Mouse (Mus musculus) liver, embryonic 13.5 days (tissue): ENCODE measurements around the gene Cpd. TPM values are rescaled to one million over a fixed set of nuclear protein-coding genes. Genes with fewer than 3 reads are reported as not detected.
A peak's percentile ranks its signal among the peaks of the same experiment; 100 is the strongest.

Experiments
- ATAC-seq: fragments of 200-750 bp; cut with Nextera tagmentation; 2 replicates; pipeline ENCODE4 v1.8.0; 2017; ENCODE audit warnings: low read depth, mild to moderate bottlenecking, moderate number of reproducible peaks, moderate library complexity
- DNase-seq: peaks from one replicate; pipeline ENCODE4 v3.0.0; 2022
- H3K27ac ChIP-seq: fragments of 300-500 bp; sonication (generic); 2 replicates; pipeline ENCODE4 v1.5.1; 2015; ENCODE audit warnings: moderate library complexity, mild to moderate bottlenecking, inconsistent platforms
- H3K27me3 ChIP-seq: fragments of 300-500 bp; sonication (generic); 2 replicates; pipeline ENCODE4 v1.6.1; 2015; ENCODE audit warnings: mild to moderate bottlenecking, inconsistent platforms
- H3K36me3 ChIP-seq: fragments of 300-500 bp; sonication (generic); 2 replicates; pipeline ENCODE4 v1.6.1; 2015; ENCODE audit warnings: mild to moderate bottlenecking, inconsistent platforms
- H3K4me1 ChIP-seq: fragments of 300-500 bp; sonication (generic); replicated peaks from 2 replicates; pipeline ENCODE4 v1.6.1; 2015; ENCODE audit warnings: inconsistent platforms
- H3K4me2 ChIP-seq: fragments of 300-500 bp; sonication (generic); 2 replicates; pipeline ENCODE4 v1.6.1; 2015; ENCODE audit warnings: inconsistent platforms, mild to moderate bottlenecking, moderate library complexity
- H3K4me3 ChIP-seq: fragments of 300-500 bp; sonication (generic); replicated peaks from 2 replicates; pipeline ENCODE4 v1.5.1; 2015; ENCODE audit warnings: mild to moderate bottlenecking, inconsistent platforms
- H3K9ac ChIP-seq: fragments of 300-500 bp; sonication (generic); 2 replicates; pipeline ENCODE4 v1.6.1; 2015; ENCODE audit warnings: mild to moderate bottlenecking, inconsistent platforms
- H3K9me3 ChIP-seq: fragments of 300-500 bp; sonication (generic); replicated peaks from 2 replicates; pipeline ENCODE4 v1.6.1; 2016; ENCODE audit warnings: inconsistent platforms
- WGBS: fragments of 180-500 bp; shearing (Covaris S2); methylation state at CpG from one replicate; pipeline ENCODE4 v1.1.7; 2015; ENCODE audit not compliant: insufficient replicate concordance; 5-methylcytosine and 5-hydroxymethylcytosine counted together
- polyA plus RNA-seq: library from polyadenylated mRNA; unstranded; fragments of >200 nt; fragmentation: Nextera tagmentation; extraction: Ambion mirVana; gene quantifications from 2 replicates; pipeline ENCODE4 v1.2.1, GENCODE M21; 2015

Cpd gene
- polyA plus RNA-seq = 4.8 and 6.3 TPM in 2 replicates

DNA sequence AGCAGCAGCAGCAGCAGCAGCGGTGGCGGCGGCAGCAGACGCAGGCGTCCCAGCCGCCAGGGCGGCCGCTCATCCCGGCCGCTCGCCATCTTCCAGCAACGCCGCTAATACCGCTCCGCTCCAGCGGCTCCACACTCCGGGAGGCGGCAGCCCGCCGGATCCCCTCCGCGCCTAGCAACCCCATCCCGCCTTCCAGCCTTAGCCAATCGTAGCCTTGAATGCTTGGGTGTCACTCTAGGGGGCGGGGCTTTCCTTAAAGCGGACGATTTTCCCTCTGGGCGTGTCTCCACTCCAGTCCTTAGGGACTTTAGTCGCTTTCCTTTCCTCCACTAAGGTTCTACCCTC is at the start of gene Cpd:
TSS of gene Cpd (minus strand) at position 141 of the 345 bp plus-strand sequence.
- Histone ChIP-seq H3K4me2 (peak within 1 kb of the TSS; percentile 99), H3K27me3 (peaks cover 13% of the 10 kb centered on the region; the same call in 1 of the 2 replicates), H3K36me3 (no peaks in the 10 kb centered on the region), H3K27ac (peak within 1 kb of the TSS; percentile 74), H3K4me1 (peaks cover 47% of the 10 kb centered on the region), H3K9me3 (no peaks in the 10 kb centered on the region), H3K9ac (peak within 1 kb of the TSS; percentile 94), H3K4me3 (peak within 1 kb of the TSS; percentile 93)
- under 1% methylated on average over 29 of the region's 29 CpGs for WGBS
- ATAC-seq = peak; percentile 98
- DNase-seq = peak; percentile 91

DNA sequence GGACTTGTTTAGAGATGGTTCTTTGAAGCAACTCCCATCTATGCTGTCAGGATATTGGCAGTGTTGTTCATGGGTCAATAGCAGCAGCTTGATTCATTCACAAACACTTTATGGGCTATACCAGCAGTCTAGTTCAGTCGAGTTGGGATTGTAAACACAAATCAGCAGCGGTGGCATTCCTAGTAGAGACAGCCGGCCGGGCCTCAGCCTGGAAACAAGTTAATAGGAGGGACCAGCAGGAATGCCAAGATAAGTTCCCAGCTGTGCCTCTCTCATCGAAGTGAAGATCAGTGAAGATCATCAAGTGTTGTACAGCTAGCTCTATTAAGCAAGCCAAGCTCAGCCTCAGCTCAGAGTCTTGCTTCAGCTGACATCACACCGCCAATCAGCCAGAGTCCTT is 49.5 kb upstream of the Cpd start:
- H3K36me3 ChIP-seq = no peaks in the 10 kb centered on the region
- H3K9ac ChIP-seq = no peak overlapping the region
- no peaks in the 10 kb centered on the region for H3K9me3 ChIP-seq
- H3K4me2 ChIP-seq = no peak overlapping the region
- H3K27ac ChIP-seq = no peak overlapping the region
- 54% methylated on average over 6 of the region's 6 CpGs for WGBS
- DNase-seq (no peak), ATAC-seq (no peak)
- no peak overlapping the region for H3K4me3 ChIP-seq
- H3K4me1 ChIP-seq = peaks cover 18% of the 10 kb centered on the region
- no peaks in the 10 kb centered on the region for H3K27me3 ChIP-seq

DNA sequence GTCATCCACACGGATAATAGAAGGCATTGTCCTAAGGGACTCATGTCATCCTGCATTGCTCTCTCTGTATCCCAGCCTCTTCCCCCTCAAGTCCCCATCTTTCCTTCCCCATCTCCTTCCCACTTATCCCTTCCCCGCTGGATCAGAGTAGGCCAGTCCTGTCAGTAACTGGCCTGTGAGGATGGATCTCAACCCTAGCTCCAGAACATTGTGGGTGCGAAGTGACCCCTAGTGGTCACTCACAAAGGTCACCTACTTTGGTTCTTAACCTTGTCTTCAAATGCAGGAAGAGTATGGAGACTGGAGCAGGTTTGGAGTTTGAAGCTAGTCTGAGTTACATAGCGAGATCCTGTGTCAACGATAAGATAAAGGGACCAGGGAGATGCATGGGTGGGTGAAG is 47.4 kb upstream of the Cpd start:
- Histone ChIP-seq H3K9ac (no peak overlapping the region), H3K9me3 (no peaks in the 10 kb centered on the region), H3K4me3 (no peak overlapping the region), H3K4me2 (no peak overlapping the region), H3K27me3 (no peaks in the 10 kb centered on the region), H3K4me1 (peaks cover 28% of the 10 kb centered on the region), H3K36me3 (no peaks in the 10 kb centered on the region), H3K27ac (peak overlapping the region; percentile 11; the same call in 1 of the 2 replicates)
- DNase-seq = peak; percentile 12
- WGBS = 16% methylated on average over 5 of the region's 5 CpGs
- ATAC-seq = 0 out of 2 replicates have a peak, but pooled peaks have one; percentile 50

DNA sequence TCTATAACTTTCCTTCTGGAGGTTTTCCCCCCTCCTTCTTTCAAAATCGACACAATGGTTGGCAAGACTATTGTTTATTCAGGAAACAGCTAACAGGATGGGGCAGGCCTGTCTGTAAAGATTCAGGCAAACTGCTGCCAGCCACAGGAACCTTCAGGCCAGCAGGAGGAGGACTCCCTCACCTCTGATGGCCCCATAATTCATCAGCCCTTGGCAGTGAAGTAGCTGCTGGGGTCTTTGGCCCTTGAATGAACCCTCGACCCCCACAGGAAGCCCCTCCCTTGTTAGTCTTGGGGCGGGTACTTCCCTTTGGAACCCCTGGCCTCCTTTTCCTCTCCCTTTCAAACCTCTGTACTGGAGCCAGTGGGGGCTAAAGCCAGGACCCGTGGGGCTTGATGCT is 46.8 kb upstream of the Cpd start:
- 7% methylated on average over 4 of the region's 4 CpGs for WGBS
- H3K36me3 ChIP-seq = no peaks in the 10 kb centered on the region
- H3K9me3 ChIP-seq = no peaks in the 10 kb centered on the region
- ATAC-seq = no peak
- H3K4me2 ChIP-seq = no peak overlapping the region
- H3K9ac ChIP-seq = no peak overlapping the region
- peaks cover 30% of the 10 kb centered on the region for H3K4me1 ChIP-seq
- no peak overlapping the region for H3K4me3 ChIP-seq
- no peak for DNase-seq
- no peaks in the 10 kb centered on the region for H3K27me3 ChIP-seq
- no peak overlapping the region for H3K27ac ChIP-seq

DNA sequence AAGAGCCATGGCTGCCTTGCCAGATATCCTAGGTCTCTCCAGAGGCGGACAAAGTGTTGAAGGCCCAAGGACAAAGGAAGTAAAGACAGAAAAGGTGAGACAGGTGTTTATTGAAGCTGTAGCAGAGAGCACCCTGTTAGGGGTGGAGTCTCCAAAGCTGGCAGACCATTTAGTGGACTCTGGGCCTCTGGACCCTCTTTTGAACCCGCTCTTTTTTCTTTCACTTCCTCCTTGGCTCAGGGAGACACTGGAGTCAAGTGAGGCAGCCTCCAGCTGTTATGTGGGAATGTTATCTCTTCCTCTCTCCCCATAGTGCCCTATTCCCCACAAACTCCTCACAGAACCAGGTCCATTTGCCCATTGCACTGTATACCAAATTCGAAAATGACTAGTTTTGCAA is 46.2 kb upstream of the Cpd start:
- no peak overlapping the region for H3K4me3 ChIP-seq
- H3K36me3 ChIP-seq = no peaks in the 10 kb centered on the region
- H3K9ac ChIP-seq = no peak overlapping the region
- no peak for ATAC-seq
- no peak overlapping the region for H3K4me2 ChIP-seq
- WGBS = 51% methylated on average over 3 of the region's 3 CpGs
- peak overlapping the region; percentile 32; the same call in 1 of the 2 replicates for H3K27ac ChIP-seq
- DNase-seq = no peak
- no peaks in the 10 kb centered on the region for H3K9me3 ChIP-seq
- no peaks in the 10 kb centered on the region for H3K27me3 ChIP-seq
- peaks cover 30% of the 10 kb centered on the region for H3K4me1 ChIP-seq

DNA sequence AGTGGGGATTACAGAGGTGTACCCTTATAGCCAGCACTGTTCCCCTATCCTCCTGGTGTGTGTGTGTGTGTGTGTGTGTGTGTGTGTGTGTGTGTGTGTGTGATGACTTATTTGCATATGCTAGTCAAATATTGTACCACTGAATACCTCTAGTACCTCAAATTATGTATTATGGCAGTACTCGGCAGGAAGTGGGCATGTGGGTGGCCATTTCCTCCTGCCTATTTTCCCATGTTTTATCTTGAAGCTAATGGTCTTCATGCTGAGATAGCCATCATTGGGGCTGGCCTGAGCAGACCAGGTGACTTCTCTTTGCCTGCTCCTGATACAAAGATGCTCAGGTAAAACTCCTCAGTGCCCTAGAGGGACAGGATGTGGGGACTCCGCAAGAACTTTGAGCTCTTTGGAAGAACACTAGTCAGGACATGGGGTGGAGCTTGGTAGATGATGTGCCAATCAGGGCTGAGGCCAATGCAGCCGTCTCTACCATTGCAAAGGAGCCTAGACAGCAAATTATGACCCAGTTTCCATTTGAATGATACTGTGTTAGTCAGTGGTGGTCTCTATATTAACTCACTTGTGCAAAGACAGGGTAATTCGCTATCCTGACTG is 45.0 kb upstream of the Cpd start:
- H3K9me3 ChIP-seq = no peaks in the 10 kb centered on the region
- DNase-seq (no peak), ATAC-seq (no peak)
- H3K4me3 ChIP-seq = no peak overlapping the region
- no peaks in the 10 kb centered on the region for H3K27me3 ChIP-seq
- no peak overlapping the region for H3K27ac ChIP-seq
- H3K4me1 ChIP-seq = peaks cover 27% of the 10 kb centered on the region
- no peak overlapping the region for H3K9ac ChIP-seq
- 56% methylated on average over 4 of the region's 4 CpGs for WGBS
- no peaks in the 10 kb centered on the region for H3K36me3 ChIP-seq
- H3K4me2 ChIP-seq = no peak overlapping the region

DNA sequence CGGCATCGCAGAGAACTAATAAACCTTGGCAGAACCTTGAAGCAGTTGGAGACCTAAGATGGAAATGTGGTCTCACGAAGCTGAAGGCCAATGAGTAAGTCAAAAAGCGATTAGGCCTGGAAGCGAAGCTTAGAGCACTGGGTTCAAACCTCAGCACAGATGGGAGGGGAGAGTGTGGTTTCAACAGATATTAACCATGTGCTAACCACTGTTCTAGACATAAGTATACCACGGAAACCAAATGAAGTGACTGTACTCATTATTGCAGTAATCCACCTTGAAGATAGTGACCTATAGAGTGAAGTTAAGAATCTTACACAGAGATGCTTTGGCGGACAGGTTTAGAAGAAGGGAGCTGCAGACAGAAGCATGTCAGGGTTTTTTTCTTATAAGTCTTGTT is 44.4 kb upstream of the Cpd start:
- H3K4me2 ChIP-seq = no peak overlapping the region
- H3K36me3 ChIP-seq = no peaks in the 10 kb centered on the region
- H3K4me3 ChIP-seq = no peak overlapping the region
- no peak overlapping the region for H3K9ac ChIP-seq
- H3K9me3 ChIP-seq = no peaks in the 10 kb centered on the region
- no peak overlapping the region for H3K27ac ChIP-seq
- ATAC-seq (no peak), DNase-seq (no peak)
- 62% methylated on average over 7 of the region's 7 CpGs for WGBS
- H3K27me3 ChIP-seq = no peaks in the 10 kb centered on the region
- H3K4me1 ChIP-seq = peaks cover 27% of the 10 kb centered on the region

DNA sequence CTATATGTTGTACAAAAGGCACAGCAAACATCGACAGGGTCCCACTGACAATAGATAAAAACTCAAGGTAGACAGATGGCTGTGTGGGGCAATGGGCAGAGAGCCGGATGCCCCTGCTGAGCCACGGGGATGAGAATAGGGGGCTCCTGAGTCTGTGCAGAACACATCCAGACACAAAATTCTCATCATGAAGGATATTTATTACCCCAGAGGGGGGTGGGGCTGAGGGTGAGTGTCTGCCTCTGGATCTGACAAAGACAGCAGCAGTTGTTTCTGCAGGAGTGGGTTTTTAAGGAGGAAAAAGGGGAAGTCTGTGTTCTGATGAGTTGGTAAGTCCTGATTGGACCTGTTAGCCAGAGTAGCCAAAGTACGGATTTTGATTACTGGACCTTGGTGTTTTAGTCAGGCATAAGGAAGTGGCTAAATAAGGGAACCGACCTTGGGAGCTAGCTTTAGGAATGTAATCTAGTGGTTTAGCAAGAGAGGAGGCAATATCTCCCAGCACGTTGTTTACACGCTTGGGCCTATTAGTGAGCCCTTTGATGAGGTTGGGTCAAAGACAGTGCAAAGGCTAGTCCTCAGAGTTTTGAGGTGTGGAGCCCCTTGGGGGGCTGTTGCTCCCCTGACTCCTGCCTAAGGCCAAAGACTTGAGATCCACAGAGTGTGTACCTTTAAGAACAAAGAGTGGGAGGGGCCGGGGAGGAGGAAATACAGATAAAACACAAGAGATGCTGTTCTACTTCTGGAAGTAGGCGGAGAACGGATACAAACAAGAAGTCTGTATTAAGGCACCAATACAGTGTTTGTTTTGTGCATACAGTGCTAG is 42.7 kb upstream of the Cpd start:
- WGBS = 27% methylated on average over 10 of the region's 10 CpGs

DNA sequence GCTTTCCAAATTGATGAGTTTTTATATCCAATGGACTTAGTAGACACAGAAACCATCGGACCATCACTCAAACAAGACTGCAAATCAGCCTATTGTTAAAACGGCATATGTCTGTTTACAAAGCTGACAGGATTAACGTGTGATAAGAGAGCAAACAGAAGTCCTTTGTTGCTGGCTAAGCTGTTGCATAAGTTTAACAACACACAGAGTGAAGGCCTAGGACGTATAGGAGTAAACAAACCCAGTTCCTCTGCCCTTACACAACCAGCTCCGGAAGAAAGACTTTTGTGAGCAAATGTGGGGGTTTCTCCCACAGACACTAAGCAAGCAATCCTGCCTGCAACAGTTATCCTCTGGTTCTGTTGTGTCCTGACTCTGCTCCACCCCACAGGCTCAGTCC is 37.6 kb upstream of the Cpd start:
- Histone ChIP-seq H3K27me3 (no peaks in the 10 kb centered on the region), H3K27ac (0 out of 2 replicates have a peak overlapping the region, but pooled peaks have one; percentile 3)
- 41% methylated on average over 5 of the region's 5 CpGs for WGBS

More for the DNA sequence above, 42.7 kb upstream of the Cpd start:
- Histone ChIP-seq H3K9me3 (no peaks in the 10 kb centered on the region), H3K27ac (no peak overlapping the region; the same call in 1 of the 2 replicates), H3K27me3 (no peaks in the 10 kb centered on the region), H3K4me2 (no peak overlapping the region), H3K9ac (no peak overlapping the region), H3K36me3 (no peaks in the 10 kb centered on the region), H3K4me3 (no peak overlapping the region), H3K4me1 (peaks cover 27% of the 10 kb centered on the region)
- DNase-seq = no peak
- 0 out of 2 replicates have a peak, but pooled peaks have one; percentile 26 for ATAC-seq

DNA sequence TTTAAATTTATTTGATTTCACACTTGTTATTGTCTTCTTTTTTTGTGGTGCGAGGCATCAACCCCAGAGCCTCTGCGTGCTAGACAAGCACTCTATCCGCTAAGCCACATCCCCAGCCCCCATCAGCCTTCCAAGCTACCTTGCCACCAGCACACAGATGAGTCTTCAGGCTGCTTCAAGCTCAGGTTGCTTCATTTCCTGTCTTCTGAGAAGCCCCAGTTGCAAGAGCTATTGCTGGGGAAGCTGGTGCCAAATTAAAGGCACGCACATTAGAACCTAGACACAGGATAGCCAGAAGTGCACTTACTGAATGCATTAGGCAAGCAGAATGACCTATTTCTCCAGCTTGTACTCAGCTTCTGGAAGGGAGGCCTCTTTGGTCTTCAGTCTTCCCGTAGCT is 33.0 kb upstream of the Cpd start:
- Histone ChIP-seq H3K4me3 (no peak overlapping the region), H3K36me3 (no peaks in the 10 kb centered on the region), H3K4me1 (no peaks in the 10 kb centered on the region; the same call in 1 of the 2 replicates), H3K27me3 (no peaks in the 10 kb centered on the region), H3K27ac (no peak overlapping the region), H3K9me3 (no peaks in the 10 kb centered on the region), H3K9ac (no peak overlapping the region), H3K4me2 (no peak overlapping the region)
- ATAC-seq = no peak
- 58% methylated on average over 5 of the region's 5 CpGs for WGBS
- DNase-seq = no peak

More for the DNA sequence above, 37.6 kb upstream of the Cpd start:
- Histone ChIP-seq H3K9ac (no peak overlapping the region), H3K4me1 (peaks cover 4% of the 10 kb centered on the region), H3K9me3 (no peaks in the 10 kb centered on the region), H3K4me2 (no peak overlapping the region), H3K36me3 (no peaks in the 10 kb centered on the region), H3K4me3 (no peak overlapping the region)
- ATAC-seq (0 out of 2 replicates have a peak, but pooled peaks have one; percentile 18), DNase-seq (no peak)

DNA sequence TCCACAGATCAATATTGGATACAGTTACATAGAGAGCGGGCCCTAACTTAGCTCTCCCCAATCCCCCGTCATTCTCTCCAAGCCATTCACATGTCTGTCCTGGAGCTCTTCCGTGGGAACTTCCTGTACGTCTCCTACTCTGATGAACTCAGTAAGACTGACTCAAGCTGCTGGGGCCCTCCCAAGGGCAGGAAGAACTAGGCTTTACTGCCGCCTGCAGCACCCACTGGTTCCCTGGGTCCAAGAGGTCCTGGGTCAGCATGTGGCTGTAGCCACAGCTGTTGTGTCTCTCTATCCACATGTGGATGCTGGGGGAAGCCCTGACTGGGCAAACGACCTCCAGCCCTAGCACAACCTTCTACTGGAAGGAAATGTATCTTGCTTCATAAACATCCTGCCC is 27.9 kb upstream of the Cpd start:
- Histone ChIP-seq H3K9ac (no peak overlapping the region), H3K4me2 (no peak overlapping the region), H3K4me1 (no peaks in the 10 kb centered on the region; the same call in 1 of the 2 replicates), H3K4me3 (no peak overlapping the region), H3K27ac (no peak overlapping the region), H3K36me3 (no peaks in the 10 kb centered on the region), H3K27me3 (no peaks in the 10 kb centered on the region), H3K9me3 (no peaks in the 10 kb centered on the region)
- DNase-seq (no peak), ATAC-seq (no peak)
- 41% methylated on average over 6 of the region's 6 CpGs for WGBS
